Mouse (Mus musculus) spleen, postnatal 10 days (tissue): ENCODE measurements around the gene Atl2.

Source experiments
- DNase-seq, 2 experiments: peaks; one replicate each; pipeline ENCODE4 v3.0.0; 2021 to 2022; ENCODE audit warnings: low spot score in 2 of 2

Gene Atl2

GRCm38 (mm10) chr17:79898156-79898746 is 2.3 kb upstream of the Atl2 start:
- DNase-seq: no peak

GRCm38 (mm10) chr17:79897666-79898065 is 1.7 kb upstream of the Atl2 start:
- DNase-seq: no peak

- DNase-seq: peak; percentile 64 to 73
These were observed 696 bp downstream of the Atl2 start for GRCm38 (mm10) chr17:79894971-79895882.

GRCm38 (mm10) chr17:79894054-79894453 is 1.9 kb downstream of the Atl2 start:
- DNase-seq: no peak

GRCm38 (mm10) chr17:79891944-79892343 is 4.0 kb downstream of the Atl2 start:
- DNase-seq: no peak

GRCm38 (mm10) chr17:79887926-79888325 is 8.0 kb downstream of the Atl2 start:
- DNase-seq: no peak

- DNase-seq: no peak
These were observed 12.7 kb downstream of the Atl2 start for GRCm38 (mm10) chr17:79883198-79883597.

GRCm38 (mm10) chr17:79865027-79865426 is 30.9 kb downstream of the Atl2 start:
- no peak for DNase-seq

- no peak for DNase-seq
These were observed 31.4 kb downstream of the Atl2 start for GRCm38 (mm10) chr17:79864503-79864902.

- no peak for DNase-seq
These were observed 33.9 kb downstream of the Atl2 start for GRCm38 (mm10) chr17:79862038-79862437.

GRCm38 (mm10) chr17:79855533-79855932 is 40.4 kb downstream of the Atl2 start:
- DNase-seq: no peak

- DNase-seq: no peak
These were observed 47.5 kb downstream of the Atl2 start for GRCm38 (mm10) chr17:79848385-79848784.

GRCm38 (mm10) chr17:79846182-79846581 is 49.7 kb downstream of the Atl2 start:
- no peak for DNase-seq

GRCm38 (mm10) chr17:79845695-79846094 is 50.2 kb downstream of the Atl2 start:
- DNase-seq: no peak

GRCm38 (mm10) chr17:79840254-79841238 is 55.4 kb downstream of the Atl2 start:
- peak in 1 of 2 experiments; percentile 65 for DNase-seq

- no peak for DNase-seq
These were observed 58.9 kb downstream of the Atl2 start for GRCm38 (mm10) chr17:79836978-79837377.

- no peak for DNase-seq
These were observed 60.1 kb downstream of the Atl2 start for GRCm38 (mm10) chr17:79835714-79836373.

- no peak for DNase-seq
These were observed 63.6 kb downstream of the Atl2 start for GRCm38 (mm10) chr17:79832284-79832683.

- no peak for DNase-seq
These were observed 69.4 kb downstream of the Atl2 start for GRCm38 (mm10) chr17:79826482-79827034.

GRCm38 (mm10) chr17:79825241-79826030 is 70.5 kb downstream of the Atl2 start:
- no peak for DNase-seq
